Mouse (Mus musculus) CD4-positive, CD25-positive, alpha-beta regulatory T cell, adult 2 months (primary cell): ENCODE measurements around the gene Eif5a.
"Not testable (repeated sequence)": the region's sequence is repeated elsewhere in the genome, so short reads cannot be mapped to it uniquely, and the experiment has no call there.

Source experiments
- DNase-seq: peaks from one replicate; pipeline ENCODE4 v3.0.0-alpha.2; 2012; ENCODE audit warnings: low read depth, low spot score

The Eif5a gene

GRCm38 (mm10) chr11:69922012-69922756 is 426 bp upstream of the Eif5a start:
- peak; percentile 61 for DNase-seq

GRCm38 (mm10) chr11:69920266-69921031 is 1.3 kb downstream of the Eif5a start:
- peak; percentile 71 for DNase-seq

- DNase-seq: peak; percentile 93
Observed at GRCm38 (mm10) chr11:69919661-69920265, 2.0 kb downstream of the Eif5a start.

- DNase-seq: no peak
Observed at GRCm38 (mm10) chr11:69919053-69919452, 2.7 kb downstream of the Eif5a start.

- DNase-seq: no peak
Observed at GRCm38 (mm10) chr11:69918118-69918517, 3.6 kb downstream of the Eif5a start.

- DNase-seq: no peak
Observed at GRCm38 (mm10) chr11:69917379-69917948, 4.3 kb downstream of the Eif5a start.

- not testable (repeated sequence) for DNase-seq
Observed at GRCm38 (mm10) chr11:69916652-69917378, 4.9 kb downstream of the Eif5a start.

GRCm38 (mm10) chr11:69915667-69916627 is 5.8 kb downstream of the Eif5a start:
- no peak for DNase-seq

- no peak for DNase-seq
Observed at GRCm38 (mm10) chr11:69914917-69915430, 6.8 kb downstream of the Eif5a start.

GRCm38 (mm10) chr11:69914372-69914764 is 7.4 kb downstream of the Eif5a start:
- no peak for DNase-seq

- DNase-seq: peak; percentile 95
Observed at GRCm38 (mm10) chr11:69913554-69914371, 8.0 kb downstream of the Eif5a start, which contains the start of gene Gps2. Gene Gps2, plus strand, starts transcription at chr11:69913888.

- DNase-seq: no peak
Observed at GRCm38 (mm10) chr11:69912716-69913530, 8.8 kb downstream of the Eif5a start.

GRCm38 (mm10) chr11:69911701-69912100 is 10.1 kb downstream of the Eif5a start:
- DNase-seq: no peak

- no peak for DNase-seq
Observed at GRCm38 (mm10) chr11:69910781-69911560, 10.8 kb downstream of the Eif5a start.

- DNase-seq: no peak
Observed at GRCm38 (mm10) chr11:69910177-69910576, 11.6 kb downstream of the Eif5a start.

GRCm38 (mm10) chr11:69909174-69909573 is 12.6 kb downstream of the Eif5a start:
- no peak for DNase-seq

GRCm38 (mm10) chr11:69908645-69909044 is 13.1 kb downstream of the Eif5a start:
- no peak for DNase-seq
